Mouse (Mus musculus) olfactory bulb, adult 2 months (tissue): ENCODE results near the gene Adgrg5. TPM values are rescaled to one million over a fixed set of nuclear protein-coding genes. Genes with fewer than 3 reads are reported as not detected.

Experiments
- H3K27ac ChIP-seq: fragments of 200-500 bp; 2 replicates; pipeline ENCODE4 v1.5.1; 2012; ENCODE audit warnings: low read depth, low read length; ENCODE audit not compliant: insufficient read depth
- H3K4me1 ChIP-seq: fragments of 200-500 bp; 2 replicates; pipeline ENCODE4 v1.6.1; 2012; ENCODE audit warnings: low read length; ENCODE audit not compliant: control insufficient read depth, insufficient read depth
- H3K4me3 ChIP-seq: fragments of 200-500 bp; 2 replicates; pipeline ENCODE4 v1.5.1; 2012; ENCODE audit warnings: mild to moderate bottlenecking, low read depth, low read length, moderate library complexity; ENCODE audit not compliant: insufficient read depth
- CTCF ChIP-seq: fragments of 200-500 bp; IDR thresholded peaks from 2 replicates; pipeline ENCODE4 v1.5.1; 2012; ENCODE audit warnings: low read depth, mild to moderate bottlenecking, low read length, moderate library complexity; ENCODE audit not compliant: insufficient read depth
- POLR2A ChIP-seq: fragments of 200-500 bp; IDR thresholded peaks from 2 replicates; pipeline ENCODE4 v1.6.1; 2012; ENCODE audit warnings: mild to moderate bottlenecking, low read depth, low read length, moderate library complexity; ENCODE audit not compliant: insufficient read depth
- WGBS: fragments of 180-500 bp; shearing (Covaris S2); methylation state at CpG from one replicate; pipeline ENCODE4 v1.1.7; 2018; 5-methylcytosine and 5-hydroxymethylcytosine counted together
- polyA plus RNA-seq: library from polyadenylated mRNA; stranded (reverse); fragments of >200 nt; gene quantifications from 2 replicates; pipeline ENCODE4 v1.2.4, GENCODE M21; 2012; ENCODE audit warnings: low replicate concordance; ENCODE audit not compliant: missing spikeins, insufficient read depth, insufficient read length

Gene Adgrg5
- polyA plus RNA-seq, 1 experiment: not detected

DNA sequence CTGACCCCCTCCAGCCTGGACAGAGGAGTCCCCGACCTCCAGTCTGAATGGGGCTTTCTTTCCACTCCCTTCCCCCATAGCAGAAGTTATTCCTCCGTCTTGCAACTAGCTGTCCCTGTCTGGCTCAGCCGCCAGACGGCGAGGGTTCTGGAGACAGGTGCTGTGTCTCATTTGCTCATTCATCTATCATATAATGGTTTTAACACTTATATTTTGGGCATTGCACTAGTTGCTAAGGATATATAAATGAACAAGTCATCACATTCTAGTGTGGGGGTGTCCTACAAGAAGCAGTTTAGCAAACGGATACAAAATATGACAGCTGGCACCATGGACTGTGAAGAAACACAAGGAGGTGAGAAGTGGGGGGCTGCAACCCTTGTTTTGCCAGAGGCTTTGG, 21.7 kb downstream of the Adgrg5 start:
- 57% methylated on average over 6 of the region's 6 CpGs for WGBS
- no peak for TF ChIP-seq CTCF
- TF ChIP-seq POLR2A: no peak
- Histone ChIP-seq H3K27ac (no peak overlapping the region), H3K4me3 (no peak overlapping the region), H3K4me1 (peaks cover 4% of the 10 kb centered on the region; the same call in 1 of the 2 replicates)

DNA sequence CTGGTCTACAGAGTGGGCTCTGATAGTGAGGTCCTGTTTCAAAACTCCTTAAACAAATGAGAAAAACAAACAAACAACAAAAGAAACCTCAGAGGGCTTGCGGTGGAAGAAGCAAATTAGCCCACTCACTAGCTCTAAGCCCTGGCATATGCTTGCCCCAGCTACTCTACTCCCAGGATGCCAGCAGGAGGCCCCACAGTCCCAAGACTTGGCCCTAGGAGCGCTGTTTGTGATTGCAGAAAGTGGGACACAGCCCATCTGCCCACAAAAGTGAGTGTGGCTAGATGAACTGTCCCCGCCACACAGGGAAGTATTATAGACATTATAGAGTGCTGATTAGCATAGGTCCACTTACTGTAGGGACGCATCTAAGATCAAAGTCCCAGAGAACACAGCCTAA, 24.9 kb downstream of the Adgrg5 start:
- no peak overlapping the region for H3K27ac ChIP-seq
- no peak for TF ChIP-seq CTCF
- no peak for TF ChIP-seq POLR2A
- peaks cover 4% of the 10 kb centered on the region; the same call in 1 of the 2 replicates for H3K4me1 ChIP-seq
- no peak overlapping the region for H3K4me3 ChIP-seq
- WGBS: 75% methylated on average over 4 of the region's 4 CpGs

DNA sequence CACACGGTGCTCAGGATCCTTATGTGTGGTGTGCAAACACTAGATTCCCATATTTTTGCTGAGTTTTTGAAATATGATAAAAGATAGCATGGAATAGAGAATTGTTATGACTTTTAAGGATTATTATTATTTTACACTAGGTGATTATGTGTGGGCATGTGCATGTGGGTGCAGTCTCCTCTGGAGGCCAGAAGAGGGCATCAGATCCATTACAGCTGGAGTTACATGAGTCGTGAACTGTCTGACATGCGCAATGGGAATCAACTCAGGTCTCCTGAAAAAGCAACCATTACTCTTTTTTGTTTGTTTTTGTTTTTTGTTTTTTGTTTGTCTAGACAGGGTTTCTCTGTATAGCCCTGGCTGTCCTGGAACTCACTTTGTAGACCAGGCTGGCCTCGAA, 25.5 kb downstream of the Adgrg5 start:
- H3K4me3 ChIP-seq: no peak overlapping the region
- H3K4me1 ChIP-seq: peaks cover 4% of the 10 kb centered on the region
- WGBS: 94% methylated on average over 4 of the region's 4 CpGs
- no peak for TF ChIP-seq CTCF
- TF ChIP-seq POLR2A: no peak
- no peak overlapping the region for H3K27ac ChIP-seq

DNA sequence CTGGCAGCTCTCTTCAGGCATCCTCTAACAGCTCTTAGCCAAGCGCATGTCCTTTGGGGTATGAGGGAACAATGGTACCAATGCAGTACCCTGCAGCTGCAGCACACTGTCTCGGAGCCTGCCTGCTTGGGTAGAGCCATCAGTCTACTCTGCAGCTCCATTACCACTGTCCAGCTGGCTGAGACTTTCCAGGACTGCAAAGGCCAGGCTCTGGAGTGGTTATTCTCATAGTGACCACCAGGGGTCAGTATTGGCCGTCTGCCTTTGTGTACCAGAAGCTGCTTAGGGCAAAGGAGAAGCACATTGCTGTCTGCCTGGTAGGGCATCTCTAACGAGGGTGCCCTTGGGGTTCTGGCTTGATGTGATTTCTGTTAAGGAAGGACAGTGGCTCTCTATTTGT, 26.6 kb downstream of the Adgrg5 start:
- no peak overlapping the region for H3K4me3 ChIP-seq
- peak; percentile 41 for TF ChIP-seq CTCF
- no peak for TF ChIP-seq POLR2A
- no peak overlapping the region for H3K27ac ChIP-seq
- WGBS: 17% methylated on average over 4 of the region's 4 CpGs
- peaks cover 11% of the 10 kb centered on the region for H3K4me1 ChIP-seq

DNA sequence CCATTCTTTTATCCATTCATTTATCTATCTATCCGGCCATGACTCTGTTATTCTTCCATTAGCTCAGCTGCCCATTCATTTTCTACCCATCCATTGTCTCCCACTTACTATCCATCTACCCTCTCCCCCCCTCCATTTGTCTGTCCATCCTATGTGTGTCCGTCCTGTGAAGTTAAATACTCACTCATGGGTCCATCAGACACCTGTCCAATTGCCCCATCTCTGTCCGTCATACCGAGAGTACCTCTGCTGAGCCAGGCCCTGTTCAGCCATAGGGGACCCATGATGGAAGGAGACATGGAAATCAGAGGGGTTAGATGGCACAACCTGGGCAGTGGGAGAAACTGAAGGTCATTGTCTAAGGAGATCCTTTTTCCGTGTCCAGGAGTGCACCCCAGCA, 27.0 kb downstream of the Adgrg5 start:
- no peak overlapping the region for H3K27ac ChIP-seq
- 80% methylated on average over 5 of the region's 5 CpGs for WGBS
- H3K4me1 ChIP-seq: peaks cover 11% of the 10 kb centered on the region
- no peak for TF ChIP-seq POLR2A
- no peak for TF ChIP-seq CTCF
- no peak overlapping the region for H3K4me3 ChIP-seq

DNA sequence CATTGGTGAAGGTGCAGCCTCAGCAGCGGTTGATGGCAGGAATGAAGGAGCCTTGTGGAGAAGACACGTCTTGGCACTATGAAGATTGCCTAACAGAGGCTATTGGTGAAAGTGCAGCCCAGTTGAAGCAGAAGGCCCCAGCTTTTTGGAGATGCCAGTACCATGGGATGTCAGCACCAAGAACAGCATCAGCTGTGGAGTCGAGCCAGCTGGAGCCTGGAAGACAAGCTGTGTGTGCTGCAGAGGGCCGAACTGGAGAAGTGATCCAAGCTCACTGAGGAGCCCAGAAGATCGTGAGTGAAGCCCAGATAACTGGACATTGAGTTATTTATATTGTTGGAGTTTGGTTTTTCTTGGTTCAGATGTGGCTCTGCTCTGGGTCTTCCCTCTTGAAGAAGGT, 28.6 kb downstream of the Adgrg5 start:
- H3K4me1 ChIP-seq: peaks cover 7% of the 10 kb centered on the region
- no peak overlapping the region for H3K27ac ChIP-seq
- TF ChIP-seq POLR2A (no peak), CTCF (no peak)
- 77% methylated on average over 5 of the region's 5 CpGs for WGBS
- H3K4me3 ChIP-seq: no peak overlapping the region

DNA sequence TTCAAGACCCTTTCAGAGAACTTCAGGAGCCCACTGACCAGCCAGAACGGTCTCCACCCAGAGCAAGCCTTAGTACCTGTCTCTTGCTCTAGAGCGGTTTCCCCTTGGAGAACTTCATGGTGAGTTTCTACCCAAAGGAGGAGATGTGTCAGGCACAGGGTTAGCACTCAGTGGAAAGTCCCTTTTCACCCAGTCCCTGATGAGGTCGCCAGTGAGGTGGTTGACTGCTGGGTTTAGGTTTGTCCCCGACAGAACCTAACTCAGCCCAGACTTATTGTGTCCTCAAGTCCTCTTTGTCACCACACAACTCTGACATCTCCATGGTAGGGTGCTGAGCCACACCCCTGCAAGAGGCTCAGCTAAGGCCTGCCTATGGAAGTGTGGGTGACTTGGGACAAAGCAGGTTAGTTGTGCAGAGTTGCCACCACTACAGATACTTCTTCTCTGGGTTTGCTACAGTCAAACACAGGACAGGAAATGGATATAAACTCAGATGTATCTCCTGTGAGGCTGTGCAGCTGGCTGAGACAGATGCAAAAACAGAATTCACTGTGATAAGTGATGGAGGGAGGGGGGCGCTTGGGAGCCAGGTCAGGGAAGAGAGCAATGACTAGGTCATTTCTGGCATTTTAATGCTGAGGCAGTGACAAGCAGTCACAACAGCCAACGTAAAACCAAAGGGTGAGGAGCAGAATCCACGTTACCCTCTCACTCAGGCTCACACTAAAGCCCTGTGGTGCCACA, 30.3 kb downstream of the Adgrg5 start:
- Histone ChIP-seq H3K4me3 (no peak overlapping the region), H3K27ac (no peak overlapping the region), H3K4me1 (peaks cover 7% of the 10 kb centered on the region)
- TF ChIP-seq POLR2A (no peak), CTCF (no peak)
- 79% methylated on average over 7 of the region's 7 CpGs for WGBS

DNA sequence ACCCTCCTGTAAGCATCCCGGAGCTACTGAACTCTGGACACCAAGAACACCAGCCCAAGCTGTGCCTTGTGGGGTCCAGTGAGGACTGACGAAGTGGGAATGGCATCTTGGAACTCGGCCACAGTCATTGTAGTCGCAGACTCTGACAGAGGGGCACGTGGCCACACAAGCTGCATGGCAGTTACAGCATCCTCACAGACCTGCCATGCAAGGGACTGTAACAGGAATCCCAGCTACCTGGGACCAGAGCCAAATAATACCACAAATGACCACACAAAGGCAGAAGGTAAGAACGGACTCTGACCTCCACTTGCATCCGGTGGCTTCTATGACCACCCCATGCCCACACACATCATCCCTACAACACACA, 30.9 kb downstream of the Adgrg5 start:
- H3K27ac ChIP-seq: no peak overlapping the region
- H3K4me3 ChIP-seq: no peak overlapping the region
- 44% methylated on average over 7 of the region's 7 CpGs for WGBS

DNA sequence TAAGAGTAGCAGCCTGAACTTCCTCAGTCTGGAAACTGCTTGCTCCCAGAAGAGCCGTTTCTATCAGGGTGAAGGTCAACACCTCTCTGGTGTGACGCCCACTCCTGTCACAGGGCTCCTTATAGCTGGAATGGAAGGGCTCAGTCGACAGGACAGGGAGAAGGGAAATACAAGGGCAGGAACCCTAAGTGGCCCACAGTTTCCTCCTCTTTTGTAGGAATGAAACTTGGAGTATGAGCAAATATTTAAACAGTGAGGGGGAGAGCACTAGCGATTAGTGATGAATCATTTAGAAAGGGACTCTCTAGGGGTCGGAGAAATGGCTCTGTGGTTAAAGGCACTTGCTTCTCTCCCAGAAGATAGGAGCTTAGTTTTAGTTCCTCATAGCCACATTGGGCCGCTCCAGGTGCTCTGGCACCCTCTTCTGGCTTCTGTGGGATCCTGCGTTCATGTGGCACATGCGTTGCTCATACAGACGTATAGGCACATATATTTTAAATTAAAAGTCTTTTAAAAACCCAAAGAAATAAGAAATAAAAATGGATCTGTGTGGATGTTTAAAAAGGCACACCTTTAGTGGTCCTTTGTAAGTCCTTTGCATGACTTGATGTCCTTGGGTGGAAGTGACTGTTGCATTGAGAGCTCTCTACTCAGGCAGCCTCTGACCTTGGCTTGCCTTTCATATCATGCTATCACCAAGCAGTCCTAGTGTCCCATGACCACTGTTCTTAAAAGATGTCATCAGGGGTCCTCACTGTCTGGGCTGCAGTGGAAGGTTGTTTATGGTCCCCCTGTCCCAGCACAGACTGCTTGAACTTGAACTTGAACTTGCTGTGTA, 31.6 kb downstream of the Adgrg5 start:
- TF ChIP-seq POLR2A (no peak), CTCF (peak; percentile 27; the same call in 1 of the 2 replicates)
- peaks cover 7% of the 10 kb centered on the region for H3K4me1 ChIP-seq
- H3K4me3 ChIP-seq: no peak overlapping the region
- WGBS: 38% methylated on average over 9 of the region's 9 CpGs
- H3K27ac ChIP-seq: no peak overlapping the region

More for the DNA sequence above, 30.9 kb downstream of the Adgrg5 start:
- peaks cover 7% of the 10 kb centered on the region for H3K4me1 ChIP-seq
- TF ChIP-seq POLR2A (no peak), CTCF (no peak)
